Mouse (Mus musculus) brain, embryonic 18.5 days (tissue): ENCODE data around the gene Uxt.
A peak's percentile ranks its signal among the peaks of the same experiment; 100 is the strongest.

Experiments used
- DNase-seq: peaks from one replicate; pipeline ENCODE4 v3.0.0-alpha.2; 2012; ENCODE audit warnings: low read depth, low spot score

Gene Uxt

DNA sequence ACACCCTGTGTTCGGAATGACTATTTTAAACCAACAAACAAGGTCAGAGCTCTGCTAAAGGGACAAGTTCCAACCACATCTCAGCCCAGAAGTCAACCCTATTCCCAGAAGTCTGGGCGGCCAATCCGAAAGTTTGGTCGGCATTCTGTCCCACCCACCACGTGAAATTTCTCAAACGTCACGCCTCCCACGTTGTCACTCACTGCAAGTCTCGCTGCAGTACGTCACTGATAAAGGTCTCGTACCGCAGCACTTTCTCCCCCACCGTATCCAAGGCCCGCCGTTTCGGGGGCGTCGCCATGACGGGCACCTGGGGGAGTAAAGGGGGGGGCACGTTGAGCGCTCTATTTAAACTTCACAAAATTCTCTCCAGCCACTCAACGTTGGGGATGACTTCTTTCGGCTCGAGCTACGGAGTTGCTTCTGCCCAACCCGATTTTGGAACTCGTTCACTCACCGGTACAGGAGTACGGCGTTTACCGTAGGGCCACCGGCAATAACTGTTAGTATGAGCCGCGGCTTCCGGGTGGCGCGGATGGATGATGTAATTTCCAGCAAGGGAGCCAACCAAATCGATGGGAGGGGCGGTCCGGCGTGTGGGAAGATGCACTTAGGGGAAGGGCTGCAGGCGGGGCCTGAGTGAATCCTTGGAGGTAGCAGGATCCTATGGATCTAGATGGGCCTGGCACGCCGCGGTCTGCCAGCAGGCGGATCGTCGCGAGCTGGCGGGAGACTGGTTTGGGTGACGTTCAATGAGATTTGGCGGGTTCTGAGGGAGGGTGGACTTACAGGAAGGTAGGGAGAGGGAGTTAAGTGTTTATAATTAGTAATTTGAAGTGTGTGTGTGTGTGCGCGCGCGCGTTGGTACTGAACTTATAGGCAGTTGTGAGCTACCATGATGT is at the start of gene Uxt:
Gene Uxt, minus strand, starts transcription at position 541 of the 902 bp plus-strand sequence.
- DNase-seq: peak; percentile 76

GRCm38 (mm10) chrX:20980901-20981300 is 19.1 kb upstream of the Uxt start:
- DNase-seq: no peak

GRCm38 (mm10) chrX:20950191-20950880 is 11.5 kb downstream of the Uxt start, which contains the start of gene Elk1:
Gene Elk1 (minus strand): TSS chrX:20950608.
- DNase-seq: peak; percentile 88

DNA sequence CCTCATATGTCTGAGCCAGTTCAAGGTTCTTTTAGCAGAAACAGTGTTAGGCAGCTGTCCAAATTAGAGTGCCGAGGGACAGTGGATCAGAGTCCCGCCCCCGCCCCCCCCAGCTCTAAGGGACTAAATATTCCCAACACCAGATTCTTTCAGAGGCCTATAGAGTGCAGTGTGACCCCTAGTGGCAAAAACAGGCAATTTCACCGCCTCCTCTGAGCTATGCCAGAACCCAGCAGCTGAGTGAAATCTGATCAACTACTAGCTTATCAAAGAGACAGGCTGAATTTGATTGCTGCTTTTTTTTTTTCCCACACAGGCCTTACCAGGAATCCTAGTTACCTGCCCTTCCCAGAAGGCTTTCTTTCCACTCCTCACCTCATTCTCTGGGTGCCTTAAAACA is 15.8 kb downstream of the Uxt start:
- no peak for DNase-seq

GRCm38 (mm10) chrX:20931963-20932362 is 29.9 kb downstream of the Uxt start:
- no peak for DNase-seq

GRCm38 (mm10) chrX:20931364-20931763 is 30.5 kb downstream of the Uxt start, which contains the start of gene Cfp:
Gene Cfp (minus strand): TSS chrX:20931555.
- DNase-seq: no peak

- DNase-seq: no peak
These were observed 32.0 kb downstream of the Uxt start for GRCm38 (mm10) chrX:20929859-20930258.

- DNase-seq: no peak
These were observed 36.8 kb downstream of the Uxt start for GRCm38 (mm10) chrX:20924976-20925375.

- no peak for DNase-seq
These were observed 38.3 kb downstream of the Uxt start for GRCm38 (mm10) chrX:20923506-20923905.

GRCm38 (mm10) chrX:20921366-20921765 is 40.5 kb downstream of the Uxt start:
- DNase-seq: no peak

DNA sequence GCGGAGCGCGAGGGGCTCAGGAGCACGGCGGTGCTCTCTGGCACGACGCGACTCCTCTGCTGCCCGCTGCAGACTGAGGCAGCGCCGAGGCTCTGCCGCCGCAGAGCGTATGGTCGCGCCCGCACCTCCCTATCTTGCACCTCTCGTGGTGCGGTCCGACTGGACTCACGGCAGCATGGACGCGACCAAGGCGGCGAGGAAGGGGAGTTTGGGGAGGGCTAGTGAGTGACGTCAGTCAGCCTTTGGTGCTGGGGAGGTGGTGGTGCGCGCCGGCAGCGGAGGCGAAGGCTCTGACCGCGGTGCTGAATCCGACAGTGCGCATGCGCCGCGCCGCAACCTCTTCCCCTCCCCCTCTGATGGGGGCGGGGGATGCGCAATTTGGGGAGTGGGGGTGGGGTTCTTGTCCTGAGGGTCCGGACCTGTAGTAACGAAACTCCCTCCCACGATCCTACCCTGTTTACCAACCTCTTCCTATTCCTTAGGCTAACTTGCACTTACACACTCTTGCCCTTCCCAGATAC is 40.9 kb downstream of the Uxt start, which contains the start of gene Syn1:
Gene Syn1, minus strand, starts transcription at position 161 of the 521 bp plus-strand sequence.
- DNase-seq: peak; percentile 86

DNA sequence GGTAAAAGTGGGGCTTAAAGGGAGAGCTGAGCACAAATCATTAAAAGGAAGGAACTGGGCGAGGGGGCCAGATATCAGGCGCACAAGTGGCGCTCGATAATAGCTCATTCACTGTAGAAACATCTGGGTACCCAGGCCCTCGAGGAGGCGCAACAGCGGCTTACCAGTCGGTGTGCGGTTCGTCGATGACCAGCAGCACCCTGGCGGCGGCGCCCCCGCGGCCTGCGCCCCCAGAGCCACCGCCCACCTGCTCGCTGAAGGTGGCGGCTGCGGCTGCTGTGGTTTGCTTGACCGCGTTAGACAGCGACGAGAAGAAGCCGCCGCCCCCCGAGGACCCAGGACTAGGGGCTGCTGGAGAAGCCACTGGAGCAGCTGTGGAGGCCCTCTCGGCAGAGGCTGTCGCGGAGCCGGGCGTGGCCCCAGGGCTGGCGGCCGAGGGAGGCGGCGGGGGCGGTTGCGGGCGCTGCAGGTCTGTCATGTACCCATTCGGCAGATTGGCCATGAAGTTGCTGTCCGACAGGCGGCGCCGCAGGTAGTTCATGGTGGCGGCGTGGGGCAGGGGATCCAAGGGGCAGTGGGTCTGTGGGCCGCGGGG is 41.5 kb downstream of the Uxt start:
- DNase-seq: no peak

DNA sequence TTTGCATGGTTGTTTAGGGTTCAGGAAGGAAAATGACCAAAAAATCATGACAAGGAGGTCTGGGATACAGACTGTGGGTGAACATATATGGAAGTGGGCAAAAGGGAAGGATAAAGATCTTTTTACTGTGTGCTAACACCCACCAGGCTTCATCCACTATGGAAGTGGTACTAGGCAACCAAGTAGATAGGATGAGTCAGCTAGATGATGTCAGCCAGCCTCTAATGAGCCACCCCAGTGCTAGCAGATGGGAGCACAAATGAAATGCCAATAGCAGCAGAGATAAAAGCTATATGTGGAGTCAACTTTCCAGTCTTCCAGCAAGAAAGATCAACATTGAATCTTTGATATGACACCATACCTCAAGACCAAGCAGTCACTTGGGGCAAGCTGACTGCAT is 46.7 kb downstream of the Uxt start:
- no peak for DNase-seq

DNA sequence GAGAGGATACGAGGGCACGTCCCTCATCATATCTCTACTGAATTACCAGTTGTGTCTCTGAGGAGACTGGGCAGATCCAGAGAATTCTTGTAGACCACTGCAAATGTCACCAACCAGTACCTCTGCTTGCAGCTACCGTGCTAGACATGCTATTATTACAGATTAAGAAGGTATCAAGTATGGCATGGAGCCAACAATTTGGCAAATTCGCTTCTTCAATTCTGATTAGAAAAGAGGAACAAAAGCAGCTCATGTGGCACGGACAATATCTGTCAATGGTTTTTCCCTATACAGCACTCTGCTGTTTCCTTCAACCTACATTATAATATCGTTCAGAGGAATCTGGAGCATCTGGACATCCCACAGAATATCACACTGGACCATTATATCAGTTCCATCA is 48.1 kb downstream of the Uxt start:
- DNase-seq: no peak

DNA sequence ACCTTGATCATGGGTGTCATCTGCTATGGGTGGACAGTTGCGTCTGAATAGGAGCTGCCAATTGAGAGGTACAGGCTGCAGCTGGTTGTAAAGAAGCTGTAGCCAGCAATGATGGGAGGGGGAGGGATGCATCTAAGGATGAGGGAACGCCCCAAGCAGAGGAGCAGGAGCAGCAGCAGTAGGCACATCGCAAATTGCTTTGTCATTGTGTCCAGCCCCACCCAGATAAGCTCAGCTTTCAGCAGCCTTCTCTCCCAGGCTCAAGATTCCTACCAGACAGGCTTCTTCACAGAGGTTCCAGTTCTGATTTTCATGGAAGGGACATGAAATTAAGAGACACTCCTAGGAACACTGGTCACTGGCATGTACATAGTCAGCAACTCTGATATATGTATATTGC is 51.7 kb downstream of the Uxt start:
- DNase-seq: no peak
